Mouse (Mus musculus): Measurements from ENCODE around the gene Rnf144b. TPM values are rescaled to one million over a fixed set of nuclear protein-coding genes. Genes with fewer than 3 reads are reported as not detected.

Gene Rnf144b
- polyA plus RNA-seq, 1 experiment: 20.9 TPM

- H3K27me3 ChIP-seq (ENCODE audit: control insufficient read depth, insufficient read depth, low read length): no peaks in the 10 kb centered on the region
- no peak for TF ChIP-seq CTCF (IDR thresholded peaks at IDR 0.05; ENCODE audit: control insufficient read depth, insufficient read depth, insufficient replicate concordance, low read depth, low read length)
- no peak for TF ChIP-seq POLR2A (IDR thresholded peaks at IDR 0.05; ENCODE audit: control insufficient read depth, low read depth, low read length)
- no peak overlapping the region for H3K27ac ChIP-seq (ENCODE audit: control insufficient read depth, insufficient read depth, low read depth, low read length)
- H3K4me1 ChIP-seq (ENCODE audit: control insufficient read depth, insufficient read depth, low read length): no peaks in the 10 kb centered on the region
- H3K36me3 ChIP-seq (ENCODE audit: control insufficient read depth, insufficient read depth, low read length): no peaks in the 10 kb centered on the region; the same call in 1 of the 2 replicates
- H3K4me3 ChIP-seq (ENCODE audit: control insufficient read depth, low read depth, low read length): no peak overlapping the region
These were observed 94.7 kb downstream of the Rnf144b start for GRCm38 (mm10) chr13:47217107-47217571.

- Histone ChIP-seq H3K4me3 (ENCODE audit: control insufficient read depth, low read depth, low read length) (no peak overlapping the region), H3K27ac (ENCODE audit: control insufficient read depth, insufficient read depth, low read depth, low read length) (no peak overlapping the region), H3K4me1 (ENCODE audit: control insufficient read depth, insufficient read depth, low read length) (no peaks in the 10 kb centered on the region), H3K27me3 (ENCODE audit: control insufficient read depth, insufficient read depth, low read length) (no peaks in the 10 kb centered on the region), H3K36me3 (ENCODE audit: control insufficient read depth, insufficient read depth, low read length) (no peaks in the 10 kb centered on the region; the same call in 1 of the 2 replicates)
- TF ChIP-seq POLR2A (IDR thresholded peaks at IDR 0.05; ENCODE audit: control insufficient read depth, low read depth, low read length) (no peak), CTCF (IDR thresholded peaks at IDR 0.05; ENCODE audit: control insufficient read depth, insufficient read depth, insufficient replicate concordance, low read depth, low read length) (no peak)
These were observed 95.9 kb downstream of the Rnf144b start for GRCm38 (mm10) chr13:47218351-47218750.

GRCm38 (mm10) chr13:47220426-47220825, 98.0 kb downstream of the Rnf144b start:
- Histone ChIP-seq H3K27ac (ENCODE audit: control insufficient read depth, insufficient read depth, low read depth, low read length) (no peak overlapping the region), H3K36me3 (ENCODE audit: control insufficient read depth, insufficient read depth, low read length) (no peaks in the 10 kb centered on the region; the same call in 1 of the 2 replicates), H3K4me3 (ENCODE audit: control insufficient read depth, low read depth, low read length) (no peak overlapping the region), H3K27me3 (ENCODE audit: control insufficient read depth, insufficient read depth, low read length) (no peaks in the 10 kb centered on the region), H3K4me1 (ENCODE audit: control insufficient read depth, insufficient read depth, low read length) (no peaks in the 10 kb centered on the region)
- no peak for TF ChIP-seq POLR2A (IDR thresholded peaks at IDR 0.05; ENCODE audit: control insufficient read depth, low read depth, low read length)
- TF ChIP-seq CTCF (IDR thresholded peaks at IDR 0.05; ENCODE audit: control insufficient read depth, insufficient read depth, insufficient replicate concordance, low read depth, low read length): no peak

- Histone ChIP-seq H3K27ac (ENCODE audit: control insufficient read depth, insufficient read depth, low read depth, low read length) (no peak overlapping the region), H3K4me1 (ENCODE audit: control insufficient read depth, insufficient read depth, low read length) (no peaks in the 10 kb centered on the region), H3K4me3 (ENCODE audit: control insufficient read depth, low read depth, low read length) (no peak overlapping the region), H3K27me3 (ENCODE audit: control insufficient read depth, insufficient read depth, low read length) (no peaks in the 10 kb centered on the region), H3K36me3 (ENCODE audit: control insufficient read depth, insufficient read depth, low read length) (no peaks in the 10 kb centered on the region)
- no peak for TF ChIP-seq POLR2A (IDR thresholded peaks at IDR 0.05; ENCODE audit: control insufficient read depth, low read depth, low read length)
- no peak for TF ChIP-seq CTCF (IDR thresholded peaks at IDR 0.05; ENCODE audit: control insufficient read depth, insufficient read depth, insufficient replicate concordance, low read depth, low read length)
These were observed 101.4 kb downstream of the Rnf144b start for GRCm38 (mm10) chr13:47223576-47224538.

GRCm38 (mm10) chr13:47224648-47225323, 102.3 kb downstream of the Rnf144b start:
- TF ChIP-seq CTCF (IDR thresholded peaks at IDR 0.05; ENCODE audit: control insufficient read depth, insufficient read depth, insufficient replicate concordance, low read depth, low read length): no peak
- TF ChIP-seq POLR2A (IDR thresholded peaks at IDR 0.05; ENCODE audit: control insufficient read depth, low read depth, low read length): no peak
- no peaks in the 10 kb centered on the region for H3K27me3 ChIP-seq (ENCODE audit: control insufficient read depth, insufficient read depth, low read length)
- no peak overlapping the region for H3K4me3 ChIP-seq (ENCODE audit: control insufficient read depth, low read depth, low read length)
- no peak overlapping the region for H3K27ac ChIP-seq (ENCODE audit: control insufficient read depth, insufficient read depth, low read depth, low read length)
- no peaks in the 10 kb centered on the region for H3K36me3 ChIP-seq (ENCODE audit: control insufficient read depth, insufficient read depth, low read length)
- no peaks in the 10 kb centered on the region for H3K4me1 ChIP-seq (ENCODE audit: control insufficient read depth, insufficient read depth, low read length)

- TF ChIP-seq POLR2A (IDR thresholded peaks at IDR 0.05; ENCODE audit: control insufficient read depth, low read depth, low read length): no peak
- no peak for TF ChIP-seq CTCF (IDR thresholded peaks at IDR 0.05; ENCODE audit: control insufficient read depth, insufficient read depth, insufficient replicate concordance, low read depth, low read length)
- H3K36me3 ChIP-seq (ENCODE audit: control insufficient read depth, insufficient read depth, low read length): no peaks in the 10 kb centered on the region
- no peaks in the 10 kb centered on the region for H3K4me1 ChIP-seq (ENCODE audit: control insufficient read depth, insufficient read depth, low read length)
- H3K4me3 ChIP-seq (ENCODE audit: control insufficient read depth, low read depth, low read length): no peak overlapping the region
- H3K27me3 ChIP-seq (ENCODE audit: control insufficient read depth, insufficient read depth, low read length): no peaks in the 10 kb centered on the region
- H3K27ac ChIP-seq (ENCODE audit: control insufficient read depth, insufficient read depth, low read depth, low read length): no peak overlapping the region
These were observed 102.9 kb downstream of the Rnf144b start for GRCm38 (mm10) chr13:47225324-47225697.

GRCm38 (mm10) chr13:47225802-47226201, 103.3 kb downstream of the Rnf144b start:
- no peak overlapping the region for H3K27ac ChIP-seq (ENCODE audit: control insufficient read depth, insufficient read depth, low read depth, low read length)
- H3K4me1 ChIP-seq (ENCODE audit: control insufficient read depth, insufficient read depth, low read length): no peaks in the 10 kb centered on the region
- H3K27me3 ChIP-seq (ENCODE audit: control insufficient read depth, insufficient read depth, low read length): no peaks in the 10 kb centered on the region
- H3K36me3 ChIP-seq (ENCODE audit: control insufficient read depth, insufficient read depth, low read length): no peaks in the 10 kb centered on the region
- no peak overlapping the region for H3K4me3 ChIP-seq (ENCODE audit: control insufficient read depth, low read depth, low read length)
- TF ChIP-seq CTCF (IDR thresholded peaks at IDR 0.05; ENCODE audit: control insufficient read depth, insufficient read depth, insufficient replicate concordance, low read depth, low read length) (no peak), POLR2A (IDR thresholded peaks at IDR 0.05; ENCODE audit: control insufficient read depth, low read depth, low read length) (no peak)

Data from testis, adult 2 months (tissue).